Mouse (Mus musculus) forebrain, embryonic 13.5 days (tissue): ENCODE results near the gene Ccl21a. TPM values are rescaled to one million over a fixed set of nuclear protein-coding genes. Genes with fewer than 3 reads are reported as not detected.
"Not testable (repeated sequence)": the region's sequence is repeated elsewhere in the genome, so short reads cannot be mapped to it uniquely, and the experiment has no call there.

Experiments used
- ATAC-seq: fragments of 200-750 bp; cut with Nextera tagmentation; 2 replicates; pipeline ENCODE4 v1.8.0; 2017
- H3K27ac ChIP-seq: fragments of 300-500 bp; sonication (generic); 2 replicates; pipeline ENCODE4 v1.5.1; 2015; ENCODE audit warnings: inconsistent platforms, mild to moderate bottlenecking, moderate library complexity
- H3K27me3 ChIP-seq: fragments of 300-500 bp; sonication (generic); 2 replicates; pipeline ENCODE4 v1.6.1; 2015; ENCODE audit warnings: mild to moderate bottlenecking, inconsistent platforms
- H3K36me3 ChIP-seq: fragments of 300-500 bp; sonication (generic); 2 replicates; pipeline ENCODE4 v1.6.1; 2015; ENCODE audit warnings: mild to moderate bottlenecking, inconsistent platforms; ENCODE audit not compliant: poor library complexity, severe bottlenecking
- H3K4me1 ChIP-seq: fragments of 300-500 bp; sonication (generic); 2 replicates; pipeline ENCODE4 v1.6.1; 2015; ENCODE audit warnings: inconsistent platforms
- H3K4me2 ChIP-seq: fragments of 300-500 bp; sonication (generic); 2 replicates; pipeline ENCODE4 v1.6.1; 2015; ENCODE audit warnings: inconsistent platforms, mild to moderate bottlenecking, moderate library complexity
- H3K4me3 ChIP-seq: fragments of 300-500 bp; sonication (generic); 2 replicates; pipeline ENCODE4 v1.5.1; 2015; ENCODE audit warnings: mild to moderate bottlenecking, inconsistent platforms
- H3K9ac ChIP-seq: fragments of 300-500 bp; sonication (generic); 2 replicates; pipeline ENCODE4 v1.6.1; 2015; ENCODE audit warnings: mild to moderate bottlenecking, inconsistent platforms
- H3K9me3 ChIP-seq: fragments of 300-500 bp; sonication (generic); replicated peaks from 2 replicates; pipeline ENCODE4 v1.6.1; 2016; ENCODE audit warnings: inconsistent platforms
- WGBS: fragments of 180-500 bp; shearing (Covaris S2); methylation state at CpG from one replicate; pipeline ENCODE4 v1.1.7; 2015; 5-methylcytosine and 5-hydroxymethylcytosine counted together
- polyA plus RNA-seq: library from polyadenylated mRNA; unstranded; fragments of >200 nt; fragmentation: Nextera tagmentation; extraction: Ambion mirVana; gene quantifications from 2 replicates; pipeline ENCODE4 v1.2.1, GENCODE M21; 2015

Gene Ccl21a
- polyA plus RNA-seq: 1.2 TPM in 1 of 2 replicates, not detected in the other

GRCm38 (mm10) chr4:42773893-42774292 lies at the start of gene Ccl21a:
Gene Ccl21a, minus strand, starts transcription at chr4:42773993.
- not testable (repeated sequence) for H3K9ac ChIP-seq, H3K27me3 ChIP-seq, H3K36me3 ChIP-seq, H3K4me1 ChIP-seq, H3K4me3 ChIP-seq, H3K9me3 ChIP-seq, ATAC-seq, H3K27ac ChIP-seq, H3K4me2 ChIP-seq
- WGBS: no CpG with 5 or more reads among the region's 5 CpGs

GRCm38 (mm10) chr4:42756477-42756876 lies 17.3 kb downstream of the Ccl21a start, which contains the start of gene Ccl19:
Gene Ccl19, minus strand, starts transcription at chr4:42756577.
- not testable (repeated sequence) for H3K9me3 ChIP-seq, H3K4me3 ChIP-seq, H3K4me2 ChIP-seq, H3K27me3 ChIP-seq, H3K4me1 ChIP-seq, ATAC-seq, H3K9ac ChIP-seq, H3K27ac ChIP-seq, H3K36me3 ChIP-seq
- no CpG with 5 or more reads among the region's 6 CpGs for WGBS

- not testable (repeated sequence) for H3K4me3 ChIP-seq, H3K9me3 ChIP-seq, H3K4me1 ChIP-seq, ATAC-seq, H3K27ac ChIP-seq, H3K36me3 ChIP-seq, H3K9ac ChIP-seq, H3K27me3 ChIP-seq, H3K4me2 ChIP-seq
- no CpG with 5 or more reads among the region's 13 CpGs for WGBS
Observed at GRCm38 (mm10) chr4:42735245-42735644, 38.5 kb downstream of the Ccl21a start, which contains the start of gene 4930578G10Rik. Gene 4930578G10Rik, plus strand, starts transcription at chr4:42735545.

Other genes with a start within 250 kb of the Ccl21a start
- gene Fam205a2, start 245.8 kb downstream of the Ccl21a start, polyA plus RNA-seq: 0.19 TPM in 1 of 2 replicates, not detected in the other
- not detected in 2 replicates for gene Gm10591, start 161.8 kb downstream of the Ccl21a start, polyA plus RNA-seq
- gene Gm2564, start 144.3 kb downstream of the Ccl21a start, polyA plus RNA-seq: not detected in 2 replicates
- gene Ccl27b, start 118.7 kb downstream of the Ccl21a start, polyA plus RNA-seq: not detected in 2 replicates
- not detected in 2 replicates for gene Il11ra2, start 112.1 kb downstream of the Ccl21a start, polyA plus RNA-seq
- 0.84 and 1.4 TPM in 2 replicates for gene 4930578G10Rik, start 38.4 kb downstream of the Ccl21a start, polyA plus RNA-seq
- gene Ccl19, start 17.4 kb downstream of the Ccl21a start, polyA plus RNA-seq: 0.27 and 0.34 TPM in 2 replicates
- gene Fam205a1, start 79.9 kb upstream of the Ccl21a start, polyA plus RNA-seq: 0.05 TPM in 1 of 2 replicates, not detected in the other
- gene Gm12394, start 82.8 kb upstream of the Ccl21a start, polyA plus RNA-seq: 0.48 and 0.54 TPM in 2 replicates
- gene Fam205c, start 100.2 kb upstream of the Ccl21a start, polyA plus RNA-seq: 1.0 and 1.1 TPM in 2 replicates
- gene Phf24, start 142.7 kb upstream of the Ccl21a start, polyA plus RNA-seq: 8.2 and 10.3 TPM in 2 replicates
- 34.6 and 46.7 TPM in 2 replicates for gene Dnajb5, start 175.8 kb upstream of the Ccl21a start, polyA plus RNA-seq
- 0.48 and 0.81 TPM in 2 replicates for gene 1700022I11Rik, start 195.6 kb upstream of the Ccl21a start, polyA plus RNA-seq
- gene Vcp, start 226.5 kb upstream of the Ccl21a start, polyA plus RNA-seq: 545 and 570 TPM in 2 replicates
- 22.9 and 23.5 TPM in 2 replicates for gene Fancg, start 236.5 kb upstream of the Ccl21a start, polyA plus RNA-seq